Mouse (Mus musculus): ENCODE measurements around the gene Gm10490. TPM values are rescaled to one million over a fixed set of nuclear protein-coding genes. Genes with fewer than 3 reads are reported as not detected.

Gm10490 gene
- total and polyA plus RNA-seq, 3 experiments: not detected

GRCm38 (mm10) chrX:7868506-7868905 lies 40.8 kb upstream of the Gm10490 start:
- peaks cover 6 to 48% of the 10 kb centered on the region in 2 experiments; a peak in 3 of 4 replicates for H3K4me1 ChIP-seq (ENCODE audit: control insufficient read depth in 1 of 2, insufficient read depth in 2 of 2)
- H3K4me2 ChIP-seq (ENCODE audit: insufficient read depth, low read depth, poor library complexity, severe bottlenecking): peak overlapping the region; percentile 78; the same call in 1 of the 2 replicates
- peak overlapping the region; percentile 98 for H3K27ac ChIP-seq (ENCODE audit: insufficient read depth, low read depth)
- 0 out of 2 replicates have a peak, but pooled peaks have one; percentile 18 for TF ChIP-seq MEF2A (IDR thresholded peaks at IDR 0.05; ENCODE audit: borderline replicate concordance, low read depth, low read length)
- TF ChIP-seq EP300 (IDR thresholded peaks at IDR 0.05; ENCODE audit: low read length): peak; percentile 41; the same call in 1 of the 2 replicates
- no peak for TF ChIP-seq JUND (conservative IDR thresholded peaks at IDR 0.05; ENCODE audit: low read depth, low read length)
- TF ChIP-seq MAZ (IDR thresholded peaks at IDR 0.05; ENCODE audit: low read depth, low read length): 0 out of 2 replicates have a peak, but pooled peaks have one; percentile 65
- peak; percentile 64; the same call in 1 of the 2 replicates for TF ChIP-seq RCOR1 (conservative IDR thresholded peaks at IDR 0.05; ENCODE audit: low read depth, low read length)
- TF ChIP-seq ETS1 (conservative IDR thresholded peaks at IDR 0.05; ENCODE audit: low read depth, low read length): peak; percentile 42; the same call in 1 of the 2 replicates
- peak; percentile 83 for TF ChIP-seq CHD2 (IDR thresholded peaks at IDR 0.05; ENCODE audit: low read length)
- TF ChIP-seq TCF12 (IDR thresholded peaks at IDR 0.05; ENCODE audit: low read depth, low read length): peak; percentile 39; the same call in 1 of the 2 replicates
- TF ChIP-seq ZC3H11A (IDR thresholded peaks at IDR 0.05; ENCODE audit: low read depth, low read length): no peak
- TF ChIP-seq MXI1 (IDR thresholded peaks at IDR 0.05; ENCODE audit: low read depth, low read length): no peak
- peak; percentile 26; the same call in 1 of the 2 replicates for TF ChIP-seq BHLHE40 (IDR thresholded peaks at IDR 0.05; ENCODE audit: low read depth, low read length)
- TF ChIP-seq SIN3A (IDR thresholded peaks at IDR 0.05; ENCODE audit: low read length): 0 out of 2 replicates have a peak, but pooled peaks have one; percentile 17
- no peak for TF ChIP-seq NELFE (IDR thresholded peaks at IDR 0.05; ENCODE audit: low read depth, low read length)
- TF ChIP-seq IRF4 (IDR thresholded peaks at IDR 0.05; ENCODE audit: low read depth, low read length): peak; percentile 87
- peak overlapping the region; percentile 60; the same call in 1 of the 2 replicates for H3K9ac ChIP-seq (ENCODE audit: insufficient read depth, low read depth)
- dilution Hi-C loops (cut with MboI; ENCODE audit: extremely low pct_ligation_motif_present, extremely low pct_unique_long_range_greater_than_20kb, low sequenced_read_pairs) (no loop called here), in situ Hi-C loops (cut with MboI; ENCODE audit: low pct_ligation_motif_present, low pct_unique_long_range_greater_than_20kb, low sequenced_read_pairs) (no loop called here)
- peaks cover 27 to 34% of the 10 kb centered on the region in 2 experiments for H3K36me3 ChIP-seq (replicated peaks in 1 of 2; ENCODE audit: control insufficient read depth in 1 of 2, insufficient read depth in 1 of 2, low read length in 1 of 2)
- no peak for DNase-seq (ENCODE audit: extremely low read depth)
- no peaks in the 10 kb centered on the region for H3K27me3 ChIP-seq (replicated peaks)
- H3K4me3 ChIP-seq (replicated peaks in 1 of 3; ENCODE audit: low read depth in 2 of 3, low read length in 2 of 3, poor library complexity in 1 of 3): peak overlapping the region in 2 of 3 experiments; percentile 35 to 43
- H3K9me3 ChIP-seq (replicated peaks; ENCODE audit: low read length): no peaks in the 10 kb centered on the region
- peaks cover 17% of the 10 kb centered on the region for H3K79me2 ChIP-seq (replicated peaks; ENCODE audit: control insufficient read depth, extremely low read depth, insufficient read depth, poor library complexity, severe bottlenecking)

GRCm38 (mm10) chrX:7869826-7870225 lies 39.5 kb upstream of the Gm10490 start:
- DNase-seq (ENCODE audit: extremely low read depth): no peak
- Histone ChIP-seq H3K9ac (ENCODE audit: insufficient read depth, low read depth) (peak overlapping the region; percentile 48; the same call in 1 of the 2 replicates), H3K79me2 (replicated peaks; ENCODE audit: control insufficient read depth, extremely low read depth, insufficient read depth, poor library complexity, severe bottlenecking) (peaks cover 10% of the 10 kb centered on the region), H3K9me3 (replicated peaks; ENCODE audit: low read length) (no peaks in the 10 kb centered on the region), H3K27me3 (replicated peaks) (no peaks in the 10 kb centered on the region), H3K36me3 (replicated peaks in 1 of 2; ENCODE audit: control insufficient read depth in 1 of 2, insufficient read depth in 1 of 2, low read length in 1 of 2) (peaks cover 36 to 47% of the 10 kb centered on the region in 2 experiments), H3K4me1 (ENCODE audit: control insufficient read depth in 1 of 2, insufficient read depth in 2 of 2) (peaks cover 4 to 42% of the 10 kb centered on the region in 2 experiments; a peak in 3 of 4 replicates), H3K27ac (ENCODE audit: insufficient read depth, low read depth) (peak overlapping the region; percentile 73; the same call in 1 of the 2 replicates), H3K4me3 (replicated peaks in 1 of 3; ENCODE audit: low read depth in 2 of 3, low read length in 2 of 3, poor library complexity in 1 of 3) (peak overlapping the region in 1 of 3 experiments; percentile 43), H3K4me2 (ENCODE audit: insufficient read depth, low read depth, poor library complexity, severe bottlenecking) (peak overlapping the region; percentile 29)
- in situ Hi-C loops (cut with MboI; ENCODE audit: low pct_ligation_motif_present, low pct_unique_long_range_greater_than_20kb, low sequenced_read_pairs): no loop called here
- no peak for TF ChIP-seq ELF1 (IDR thresholded peaks at IDR 0.05; ENCODE audit: low read depth, low read length)
- 0 out of 2 replicates have a peak, but pooled peaks have one; percentile 17 for TF ChIP-seq BHLHE40 (IDR thresholded peaks at IDR 0.05; ENCODE audit: low read depth, low read length)
- dilution Hi-C loops (cut with MboI; ENCODE audit: extremely low pct_ligation_motif_present, extremely low pct_unique_long_range_greater_than_20kb, low sequenced_read_pairs): no loop called here

Data from CH12.LX (cell line).